Mouse (Mus musculus) midbrain, postnatal 0 days (tissue): ENCODE measurements around the gene Gm45140. TPM values are rescaled to one million over a fixed set of nuclear protein-coding genes. Genes with fewer than 3 reads are reported as not detected.
A peak's percentile ranks its signal among the peaks of the same experiment; 100 is the strongest.

Source experiments
- ATAC-seq: fragments of 200-750 bp; cut with Nextera tagmentation; 2 replicates; pipeline ENCODE4 v1.8.0; 2017; ENCODE audit warnings: moderate number of reproducible peaks, mild to moderate bottlenecking, moderate TSS enrichment, moderate library complexity; ENCODE audit not compliant: low FRiP score
- DNase-seq: peaks from one replicate; pipeline ENCODE4 v3.0.0-alpha.2; 2015; ENCODE audit warnings: low spot score
- H3K27ac ChIP-seq: fragments of 300-500 bp; sonication (generic); 2 replicates; pipeline ENCODE4 v1.5.1; 2014; ENCODE audit warnings: low read depth, mild to moderate bottlenecking, low read length, mixed read lengths
- H3K27me3 ChIP-seq: fragments of 300-500 bp; sonication (generic); 2 replicates; pipeline ENCODE4 v1.6.1; 2014; ENCODE audit warnings: low read length, control low read depth, mixed read lengths; ENCODE audit not compliant: insufficient read depth
- H3K36me3 ChIP-seq: fragments of 300-500 bp; sonication (generic); 2 replicates; pipeline ENCODE4 v1.6.1; 2014; ENCODE audit warnings: low read length, control low read depth, mixed read lengths; ENCODE audit not compliant: insufficient read depth
- H3K4me1 ChIP-seq: fragments of 300-500 bp; sonication (generic); 2 replicates; pipeline ENCODE4 v1.6.1; 2014; ENCODE audit warnings: mild to moderate bottlenecking, control low read depth, antibody characterized with exemption, low read length, mixed read lengths; ENCODE audit not compliant: insufficient read depth
- H3K4me2 ChIP-seq: fragments of 300-500 bp; sonication (generic); 2 replicates; pipeline ENCODE4 v1.6.1; 2014; ENCODE audit warnings: low read depth, mild to moderate bottlenecking, low read length, mixed read lengths; ENCODE audit not compliant: poor library complexity, severe bottlenecking
- H3K4me3 ChIP-seq: fragments of 300-500 bp; sonication (generic); 2 replicates; pipeline ENCODE4 v1.5.1; 2014; ENCODE audit warnings: low read depth, mild to moderate bottlenecking, low read length, moderate library complexity
- H3K9ac ChIP-seq: fragments of 300-500 bp; sonication (generic); replicated peaks from 2 replicates; pipeline ENCODE4 v1.6.1; 2014; ENCODE audit warnings: mild to moderate bottlenecking, low read length, moderate library complexity, mixed read lengths; ENCODE audit not compliant: poor library complexity, severe bottlenecking
- H3K9me3 ChIP-seq: fragments of 300-500 bp; sonication (generic); 2 replicates; pipeline ENCODE4 v1.6.1; 2016; ENCODE audit warnings: low read length, control low read depth
- CTCF ChIP-seq: IDR thresholded peaks from 2 replicates; pipeline ENCODE4 v1.5.1; 2016; ENCODE audit warnings: antibody characterized with exemption, mild to moderate bottlenecking
- WGBS: fragments of 180-500 bp; shearing (Covaris S2); extraction: QIAGEN DNeasy Blood & Tissue Kit; methylation state at CpG from one replicate; pipeline ENCODE4 v1.1.7; 2014; 5-methylcytosine and 5-hydroxymethylcytosine counted together
- polyA plus RNA-seq: library from polyadenylated mRNA; unstranded; fragments of >200 nt; fragmentation: Nextera tagmentation; extraction: Ambion mirVana; gene quantifications from 2 replicates; pipeline ENCODE4 v1.2.1, GENCODE M21; 2015
- total RNA-seq: library from RNA; depleted of rRNA; stranded (reverse); fragments of >200 nt; gene quantifications from 2 replicates; pipeline ENCODE4 v1.2.3, GENCODE M21; 2014

Gene Gm45140
- total and polyA plus RNA-seq, 2 experiments from 2014 or later, result 1.2 to 5.4 TPM

- WGBS, result 94% methylated on average over 2 of the region's 2 CpGs
- Histone ChIP-seq H3K9ac (no peak overlapping the region), H3K27ac (no peak overlapping the region), H3K4me2 (no peak overlapping the region), H3K4me1 (peaks cover 5% of the 10 kb centered on the region; the same call in 1 of the 2 replicates), H3K36me3 (peaks cover 6% of the 10 kb centered on the region; the same call in 1 of the 2 replicates), H3K27me3 (no peaks in the 10 kb centered on the region), H3K4me3 (no peak overlapping the region), H3K9me3 (no peaks in the 10 kb centered on the region)
- DNase-seq, result no peak
- TF ChIP-seq CTCF, result no peak
- no peak for ATAC-seq
Observed at GRCm38 (mm10) chr6:87809144-87809543, 26.5 kb downstream of the Gm45140 start.

- TF ChIP-seq CTCF, result no peak
- ATAC-seq (no peak), DNase-seq (no peak)
- no peaks in the 10 kb centered on the region for H3K27me3 ChIP-seq
- peaks cover 5% of the 10 kb centered on the region; the same call in 1 of the 2 replicates for H3K4me1 ChIP-seq
- H3K9ac ChIP-seq, result no peak overlapping the region
- WGBS, result 72% methylated on average over 3 of the region's 3 CpGs
- no peak overlapping the region for H3K4me3 ChIP-seq
- no peak overlapping the region for H3K27ac ChIP-seq
- H3K4me2 ChIP-seq, result no peak overlapping the region
- H3K9me3 ChIP-seq, result no peaks in the 10 kb centered on the region
- H3K36me3 ChIP-seq, result peaks cover 3% of the 10 kb centered on the region; the same call in 1 of the 2 replicates
Observed at GRCm38 (mm10) chr6:87808521-87808920, 27.1 kb downstream of the Gm45140 start.

GRCm38 (mm10) chr6:87807735-87808440 lies 27.7 kb downstream of the Gm45140 start:
- H3K4me2 ChIP-seq, result no peak overlapping the region
- no peak overlapping the region for H3K4me3 ChIP-seq
- no peak overlapping the region for H3K27ac ChIP-seq
- no peak overlapping the region for H3K9ac ChIP-seq
- WGBS, result 79% methylated on average over 4 of the region's 4 CpGs
- no peak for TF ChIP-seq CTCF
- H3K27me3 ChIP-seq, result no peaks in the 10 kb centered on the region
- ATAC-seq, result no peak
- H3K36me3 ChIP-seq, result no peaks in the 10 kb centered on the region
- no peak for DNase-seq
- H3K4me1 ChIP-seq, result peaks cover 5% of the 10 kb centered on the region; the same call in 1 of the 2 replicates
- no peaks in the 10 kb centered on the region for H3K9me3 ChIP-seq

GRCm38 (mm10) chr6:87806857-87807256 lies 28.7 kb downstream of the Gm45140 start:
- Histone ChIP-seq H3K9me3 (no peaks in the 10 kb centered on the region), H3K4me3 (no peak overlapping the region), H3K36me3 (no peaks in the 10 kb centered on the region), H3K27me3 (no peaks in the 10 kb centered on the region), H3K4me2 (no peak overlapping the region), H3K9ac (0 out of 2 replicates have a peak overlapping the region, but pooled peaks have one; percentile 13), H3K4me1 (peaks cover 5% of the 10 kb centered on the region; the same call in 1 of the 2 replicates), H3K27ac (no peak overlapping the region)
- DNase-seq, result no peak
- ATAC-seq, result no peak
- no peak for TF ChIP-seq CTCF
- WGBS, result 50% methylated on average over 2 of the region's 2 CpGs

GRCm38 (mm10) chr6:87806028-87806427 lies 29.6 kb downstream of the Gm45140 start:
- Histone ChIP-seq H3K27me3 (no peaks in the 10 kb centered on the region), H3K9ac (no peak overlapping the region), H3K4me1 (peaks cover 5% of the 10 kb centered on the region; the same call in 1 of the 2 replicates), H3K9me3 (no peaks in the 10 kb centered on the region), H3K4me3 (no peak overlapping the region), H3K27ac (no peak overlapping the region), H3K4me2 (no peak overlapping the region), H3K36me3 (no peaks in the 10 kb centered on the region)
- 70% methylated on average over 2 of the region's 2 CpGs for WGBS
- peak; percentile 16; the same call in 1 of the 2 replicates for TF ChIP-seq CTCF
- ATAC-seq, result no peak
- no peak for DNase-seq

GRCm38 (mm10) chr6:87805448-87805847 lies 30.1 kb downstream of the Gm45140 start:
- Histone ChIP-seq H3K9ac (no peak overlapping the region), H3K27ac (no peak overlapping the region), H3K27me3 (no peaks in the 10 kb centered on the region), H3K36me3 (no peaks in the 10 kb centered on the region), H3K4me1 (0 out of 2 replicates have a peak, but pooled peaks cover under 1% of the 10 kb centered on the region), H3K4me2 (no peak overlapping the region), H3K9me3 (no peaks in the 10 kb centered on the region), H3K4me3 (no peak overlapping the region)
- 91% methylated on average over 7 of the region's 7 CpGs for WGBS
- DNase-seq, result no peak
- no peak for ATAC-seq
- no peak for TF ChIP-seq CTCF
